Mouse (Mus musculus) cerebellum, adult 2 months (tissue): Measurements from ENCODE around the gene Pax2.

Experiments used
- CTCF ChIP-seq: fragments of 200-500 bp; IDR thresholded peaks from 2 replicates; pipeline ENCODE4 v1.5.1; 2011; ENCODE audit warnings: low read depth, mild to moderate bottlenecking, control low read depth, low read length, moderate library complexity, borderline replicate concordance; ENCODE audit not compliant: insufficient read depth
- POLR2A ChIP-seq: fragments of 200-500 bp; IDR thresholded peaks from 2 replicates; pipeline ENCODE4 v1.6.1; 2011; ENCODE audit warnings: low read length, control low read depth, borderline replicate concordance; ENCODE audit not compliant: insufficient read depth

- no peak for TF ChIP-seq POLR2A
- no peak for TF ChIP-seq CTCF
Observed at GRCm38 (mm10) chr19:44882552-44883024, 126.7 kb downstream of the Pax2 start.
